10 mouse cellular contexts compared by ENCODE assay signal in the genomic region with DNA sequence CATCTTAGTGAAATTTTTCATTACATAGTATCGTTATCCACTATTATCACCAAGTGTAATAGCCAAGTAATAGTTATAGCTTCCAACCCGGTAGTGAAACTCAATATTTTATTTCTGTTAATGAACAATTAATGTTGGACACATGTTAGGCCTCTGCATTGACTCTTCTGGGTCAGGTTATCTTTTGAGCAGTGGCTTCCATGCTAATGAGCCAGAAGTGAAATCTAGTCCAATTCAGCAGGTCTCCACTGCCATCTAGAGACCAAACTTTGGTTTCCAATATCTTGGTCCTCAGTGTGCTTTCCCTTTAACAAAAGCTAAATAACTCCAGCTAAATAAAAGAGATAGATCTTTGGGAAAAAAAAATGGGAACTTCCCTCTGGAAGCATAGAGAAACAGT.
DNase-seq lines count a peak whose midpoint lies in the region; ATAC-seq and TF ChIP-seq lines count a peak whose summit lies in the region.
"Had no signal": no experiment of that assay in that cellular context is flagged by ENCODE, and none has a peak within 500 bp of the region (broad histone marks: within the 10 kb centered on the region; RNA-seq: fewer than 3 reads in every experiment).

No protein-coding gene starts in this region.

- peak; percentile 8 for DNase-seq in adrenal gland, postnatal 10 days
- DNase-seq in adrenal gland, postnatal 25 days: no peak
- peak; percentile 1 for DNase-seq in left cerebral cortex, adult 11 months (ENCODE audit: low spot score)
- no peak for DNase-seq in left cerebral cortex, adult 8-10 months (ENCODE audit: low spot score in 2 of 2)
- peak; percentile 63 for DNase-seq in embryo, embryonic 10.5 days (ENCODE audit: low spot score)
- peak; percentile 36 for DNase-seq in lung, postnatal 0 days (ENCODE audit: low spot score)
- no peak for DNase-seq in thymus, postnatal 14 days
- DNase-seq in thymus, postnatal 4 days: no peak
- DNase-seq: right cerebral cortex, postnatal 25 days had no signal

- H3K4me3 ChIP-seq in lung, postnatal 0 days (ENCODE audit: low read depth, low read length): no peak overlapping the region

- no peaks in the 10 kb centered on the region for H3K27me3 ChIP-seq in lung, postnatal 0 days (replicated peaks; ENCODE audit: insufficient read depth, low read length)

- H3K27ac ChIP-seq in lung, postnatal 0 days (ENCODE audit: low read length): no peak overlapping the region

- H3K9me3 ChIP-seq in lung, postnatal 0 days (ENCODE audit: low read length): no peaks in the 10 kb centered on the region

- no peaks in the 10 kb centered on the region for H3K36me3 ChIP-seq in lung, postnatal 0 days (ENCODE audit: insufficient read depth, low read length)

- TF ChIP-seq CTCF in lung, postnatal 0 days (IDR thresholded peaks at IDR 0.05): peak; percentile 62

- H3K4me1 ChIP-seq in lung, postnatal 0 days (ENCODE audit: insufficient read depth, low read depth, low read length): no peaks in the 10 kb centered on the region

- 62% methylated on average over 2 of the region's 2 CpGs for WGBS in lung, postnatal 0 days

- no peak for ATAC-seq in lung, postnatal 0 days
- ATAC-seq: inflammation-experienced regulatory T-cells, adult 6 months had no signal

- no peak overlapping the region for H3K9ac ChIP-seq in lung, postnatal 0 days (replicated peaks; ENCODE audit: low read depth)

- H3K4me2 ChIP-seq in lung, postnatal 0 days (replicated peaks; ENCODE audit: low read depth, low read length): no peak overlapping the region

- no peak for TF ChIP-seq EP300 in lung, postnatal 0 days (IDR thresholded peaks at IDR 0.05)

Comparison
In these comparisons a context has a peak if more than half of its experiments do, and no peak if none do; other contexts are left out.
1. DNase-seq: peak in adrenal gland, postnatal 10 days (single experiment), left cerebral cortex, adult 11 months (single experiment), embryo, embryonic 10.5 days (single experiment) and lung, postnatal 0 days (single experiment); none in adrenal gland, postnatal 25 days (single experiment), left cerebral cortex, adult 8-10 months (0 of 2), thymus, postnatal 14 days (single experiment) and thymus, postnatal 4 days (single experiment).